Mouse (Mus musculus) monocyte, adult 59 days (primary cell): Measurements from ENCODE around the gene Ptafr. TPM values are rescaled to one million over a fixed set of nuclear protein-coding genes. Genes with fewer than 3 reads are reported as not detected.

ENCODE experiments used
- total RNA-seq, 2 experiments: library from RNA; stranded (reverse); gene quantifications; one replicate each; pipeline ENCODE4 v1.2.4; 2023

The Ptafr gene
- total RNA-seq, result 10 to 100 TPM; 52.8 to 55.1 TPM

GRCm38 (mm10) chr4:132563965-132564364 is at the start of gene Ptafr:
Ptafr (plus strand) TSS chr4:132564067.

GRCm38 (mm10) chr4:132532981-132533916 is 30.6 kb upstream of the Ptafr start, which contains the start of gene Atpif1:
Atpif1 (minus strand) TSS chr4:132533659.

GRCm38 (mm10) chr4:132535406-132536121 is 28.3 kb upstream of the Ptafr start, which contains the start of gene Dnajc8:
Dnajc8 (plus strand) TSS chr4:132535550.

Other genes starting within 250 kb of the Ptafr start
- 10 to 100 TPM; 35.1 to 35.6 TPM for gene Trnau1ap, start 234.5 kb upstream of the Ptafr start, total RNA-seq
- 10 to 100 TPM; 25.6 to 26.3 TPM for gene Rcc1, start 210.5 kb upstream of the Ptafr start, total RNA-seq
- 10 to 100 TPM; 31.4 to 34.2 TPM for gene Phactr4, start 141.6 kb upstream of the Ptafr start, total RNA-seq
- gene Med18, start 100.1 kb upstream of the Ptafr start, total RNA-seq, result 1 to 10 TPM; 6.5 to 6.8 TPM
- 10 to 100 TPM; 23.1 to 25.2 TPM for gene Sesn2, start 53.6 kb upstream of the Ptafr start, total RNA-seq
- 100 to 1,000 TPM; 109 to 112 TPM for gene Atpif1, start 30.4 kb upstream of the Ptafr start, total RNA-seq
- gene Dnajc8, start 28.5 kb upstream of the Ptafr start, total RNA-seq, result 100 to 1,000 TPM in 1 of 2 experiments, 10 to 100 TPM in 1; 73.4 to 104 TPM
- gene Eya3, start 74.9 kb downstream of the Ptafr start, total RNA-seq, result 10 to 100 TPM; 32.9 to 39.3 TPM
- 1 to 10 TPM; 3.6 to 5.0 TPM for gene Xkr8, start 168.5 kb downstream of the Ptafr start, total RNA-seq
- 10 to 100 TPM; 48.7 to 50.5 TPM for gene Smpdl3b, start 193.2 kb downstream of the Ptafr start, total RNA-seq
- 10 to 100 TPM; 13.5 to 15.9 TPM for gene Rpa2, start 204.3 kb downstream of the Ptafr start, total RNA-seq
- 100 to 1,000 TPM; 327 to 352 TPM for gene Themis2, start 232.3 kb downstream of the Ptafr start, total RNA-seq